Mouse (Mus musculus): ENCODE data around the gene Pabpc6.

Pabpc6 gene

DNA sequence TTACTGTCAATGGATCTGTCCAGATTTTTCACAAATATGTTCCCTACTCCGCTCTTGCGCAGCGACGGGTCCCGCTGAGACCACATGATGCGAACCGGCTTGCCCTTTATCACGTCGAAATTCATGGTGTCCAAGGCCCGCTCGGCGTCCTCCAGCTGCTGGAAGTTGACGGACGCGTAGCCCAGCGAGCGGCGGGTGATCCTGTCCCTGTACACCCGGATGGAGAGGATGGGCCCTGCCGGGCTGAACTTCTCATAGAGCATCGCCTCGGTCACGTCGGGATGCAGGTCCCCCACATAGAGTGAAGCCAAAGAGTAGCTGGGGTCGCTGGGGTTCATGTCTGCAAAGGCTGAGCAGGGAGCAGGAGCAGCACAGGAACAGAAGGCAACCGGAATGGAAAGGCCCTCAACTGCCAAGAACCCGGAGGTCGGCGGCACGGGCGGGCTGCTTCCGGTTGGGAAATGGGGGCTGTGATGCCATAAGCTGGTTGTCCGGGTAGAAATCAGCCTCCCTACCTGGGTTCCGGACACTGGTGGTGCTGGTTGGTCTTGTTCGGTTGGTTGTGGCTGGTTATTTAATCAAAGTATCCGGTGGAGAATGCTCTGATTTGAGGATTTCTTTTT lies at the start of gene Pabpc6:
TSS of gene Pabpc6 (minus strand) at position 435 of the 623 bp plus-strand sequence.
- DNase-seq (ENCODE audit: low spot score), result peak; percentile 84

DNA sequence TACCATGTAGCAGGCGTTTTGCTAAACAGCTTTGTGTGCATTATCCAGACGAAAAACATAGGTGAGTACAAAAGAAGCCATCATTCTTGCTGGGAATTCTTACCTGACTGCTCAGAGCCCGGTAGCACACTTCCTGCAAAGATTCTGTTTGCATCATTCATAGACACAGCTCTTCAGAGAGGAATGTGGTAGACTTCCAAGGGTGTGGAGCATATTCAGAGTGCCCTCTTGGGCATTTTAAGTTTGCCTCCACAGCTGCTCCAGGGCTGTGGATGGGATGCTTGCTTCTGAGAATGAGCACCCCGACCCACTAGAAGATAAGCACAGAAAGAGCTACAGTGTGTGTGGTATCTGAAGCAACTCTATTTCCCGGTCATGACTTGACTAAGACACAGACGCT lies 41.4 kb upstream of the Pabpc6 start:
- no peak for DNase-seq (ENCODE audit: low spot score)

DNA sequence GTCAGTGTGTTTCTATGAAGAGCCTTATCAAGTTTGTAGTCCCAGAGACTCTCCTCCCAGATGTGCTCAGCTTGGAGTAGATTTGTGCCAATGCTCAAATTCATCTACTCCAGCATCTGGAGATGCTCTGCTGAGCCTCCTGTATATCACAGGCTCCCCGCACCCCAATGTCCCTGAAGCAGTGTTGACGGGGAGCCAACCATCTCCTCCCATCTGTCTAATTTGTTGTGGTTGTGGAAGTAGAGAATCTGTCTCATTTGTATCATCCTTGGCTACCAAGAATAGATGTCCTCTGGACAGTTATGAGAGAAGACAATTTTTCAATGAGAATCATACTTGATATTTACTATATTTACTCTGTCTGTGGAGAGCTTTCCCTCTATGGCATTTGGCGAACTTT lies 39.4 kb upstream of the Pabpc6 start:
- no peak for DNase-seq (ENCODE audit: low spot score)

DNA sequence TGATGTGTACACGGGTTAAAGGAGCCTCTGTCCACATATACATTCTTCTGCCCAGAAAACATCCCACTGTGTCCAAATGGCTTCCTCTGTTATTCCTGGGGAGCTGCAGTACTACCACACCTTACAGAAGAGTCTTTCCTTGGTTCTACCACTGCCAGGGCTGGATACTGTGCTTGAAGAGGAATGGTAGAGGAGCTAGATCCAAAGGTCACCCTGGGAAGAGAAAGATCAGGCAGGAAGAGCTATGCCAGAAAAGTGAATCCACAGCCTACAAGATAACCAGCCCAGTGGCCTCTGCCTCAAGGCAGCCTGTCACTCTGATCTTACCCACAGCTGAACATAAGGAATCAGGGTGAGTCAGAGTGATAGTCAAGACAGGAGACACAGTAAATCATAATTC lies 37.8 kb upstream of the Pabpc6 start:
- no peak for DNase-seq (ENCODE audit: low spot score)

DNA sequence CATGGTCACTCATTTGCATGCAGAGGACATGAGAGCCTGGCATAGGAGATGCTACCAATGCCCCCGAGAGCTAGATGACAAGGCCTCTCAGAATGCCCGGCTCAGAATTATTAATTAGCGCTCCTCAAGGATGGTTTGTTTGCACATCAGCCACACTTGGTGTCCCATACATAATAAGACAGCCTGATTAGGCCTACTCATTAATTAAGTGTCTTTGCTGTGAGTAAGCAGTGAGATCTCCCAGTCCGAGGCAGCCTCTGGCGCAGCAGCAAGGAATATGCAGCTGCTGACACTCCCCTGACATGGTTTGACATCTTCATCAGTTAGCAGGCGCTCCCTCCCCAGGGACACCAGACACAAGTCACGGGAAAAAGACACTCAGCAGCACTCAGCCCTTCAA lies 28.2 kb upstream of the Pabpc6 start:
- DNase-seq (ENCODE audit: low spot score), result no peak

DNA sequence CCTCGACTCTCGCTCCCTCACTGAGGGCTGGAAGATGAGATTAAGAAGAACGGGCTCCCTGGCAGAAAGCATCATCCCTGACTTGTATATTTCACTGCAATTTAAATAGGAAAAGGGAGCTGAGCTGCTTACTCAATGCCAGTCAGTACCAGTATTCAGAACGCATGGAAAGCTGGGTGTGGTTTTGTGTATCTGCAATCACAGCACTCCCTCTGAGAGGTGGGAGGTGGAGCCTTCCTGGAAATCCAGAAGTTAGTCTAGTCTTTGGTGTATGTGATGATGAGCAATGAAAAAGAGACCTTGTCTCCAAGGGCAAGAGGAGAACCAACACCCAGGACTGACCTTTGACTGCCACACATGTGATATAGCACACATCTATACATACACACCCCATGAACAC lies 21.7 kb upstream of the Pabpc6 start:
- DNase-seq (ENCODE audit: low spot score), result no peak

DNA sequence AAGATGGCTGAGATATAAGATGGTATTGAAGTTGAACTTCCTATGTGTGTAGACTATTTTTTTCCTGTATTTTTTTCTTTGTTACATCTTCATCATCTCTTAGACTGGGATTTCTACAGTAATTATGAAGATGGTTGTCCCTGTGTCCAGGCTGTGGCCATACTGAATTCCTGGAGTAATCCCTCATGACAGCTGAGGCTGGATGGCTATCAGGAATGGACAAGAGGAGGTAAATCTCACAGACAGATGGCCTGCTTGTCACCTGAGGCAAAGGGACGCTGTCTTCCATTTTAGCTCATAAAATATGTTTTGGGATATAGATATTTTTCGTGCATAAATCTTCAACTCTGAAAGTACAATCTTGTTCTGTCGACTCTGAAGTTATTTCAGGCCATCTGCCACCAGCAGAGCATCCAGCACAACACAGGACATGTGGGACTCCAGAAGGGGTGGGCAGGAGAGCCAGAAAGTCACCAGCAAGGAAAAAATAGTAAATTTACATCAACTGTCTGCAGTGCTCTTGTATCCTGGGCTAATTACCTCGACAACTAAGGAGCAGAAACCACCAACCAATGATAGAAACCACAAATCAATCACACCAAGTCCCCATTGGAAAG lies 14.1 kb upstream of the Pabpc6 start:
- DNase-seq (ENCODE audit: low spot score), result no peak

DNA sequence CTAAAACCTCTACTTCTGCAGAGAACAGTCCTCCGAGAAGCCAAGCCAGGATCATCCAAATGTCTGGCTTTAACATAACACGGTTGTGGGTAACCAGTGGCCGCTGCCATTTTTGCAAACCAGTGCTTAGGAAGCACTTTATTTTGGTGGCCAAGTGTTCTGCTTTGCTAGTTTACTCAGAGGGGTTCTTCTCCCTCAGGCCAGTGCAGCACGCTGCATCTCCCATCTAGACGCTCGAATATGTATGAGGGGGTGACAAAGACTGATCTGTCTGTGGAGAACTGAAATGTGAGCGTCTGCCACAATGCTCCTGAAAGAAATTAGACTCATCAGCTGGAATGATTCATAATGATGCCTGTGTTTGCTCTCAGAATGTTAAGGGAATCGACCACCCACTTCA lies 11.2 kb upstream of the Pabpc6 start:
- no peak for DNase-seq (ENCODE audit: low spot score)

DNA sequence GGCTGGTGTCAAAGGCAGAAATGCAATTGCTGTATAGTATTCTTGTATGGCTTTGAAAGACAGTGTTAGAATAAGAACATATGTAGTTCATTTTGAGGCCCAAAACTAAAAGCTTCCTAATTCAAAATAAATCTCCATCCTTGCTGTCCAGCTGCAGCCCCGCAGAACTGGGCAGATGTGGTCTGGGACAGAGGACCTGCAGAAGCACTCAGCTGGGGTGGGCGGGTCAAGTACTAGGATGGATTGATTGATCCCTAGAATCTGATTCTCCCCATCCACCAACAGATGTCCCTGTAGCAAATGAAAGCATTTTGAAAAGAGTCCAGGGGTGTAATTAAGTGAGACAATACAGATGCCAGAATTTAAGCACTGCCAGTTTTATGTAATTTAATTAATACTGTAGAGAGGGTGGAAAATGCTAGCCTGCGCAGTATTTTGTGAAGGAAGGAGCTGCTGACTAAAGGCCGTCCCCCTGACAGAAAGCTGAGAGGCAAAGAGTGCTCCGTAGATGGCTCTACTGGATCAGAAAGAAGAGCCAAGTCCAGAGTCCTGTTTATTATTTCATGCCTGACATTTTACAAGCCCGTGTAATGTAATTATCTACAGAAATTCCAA lies 5.8 kb upstream of the Pabpc6 start:
- no peak for DNase-seq (ENCODE audit: low spot score)

DNA sequence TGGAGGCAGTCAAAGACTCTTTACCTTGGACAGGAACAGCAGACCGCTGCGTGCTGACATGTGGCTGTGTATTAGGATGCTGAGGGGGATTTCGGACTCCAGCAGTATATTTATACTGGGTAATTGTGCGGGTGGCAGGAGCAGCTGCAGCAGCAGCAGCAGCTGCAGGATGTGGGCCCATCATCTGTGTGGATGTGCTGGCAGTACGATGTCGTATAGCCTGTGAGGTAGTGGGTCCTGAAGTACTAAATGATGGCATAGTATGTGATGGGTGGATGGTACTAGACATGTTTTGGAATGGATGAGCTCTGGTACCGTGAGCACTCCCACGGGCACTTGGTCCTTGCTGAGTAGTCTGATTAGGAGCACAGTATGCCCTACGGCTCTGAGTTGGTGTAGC lies 1.6 kb downstream of the Pabpc6 start:
- DNase-seq (ENCODE audit: low spot score), result no peak

DNA sequence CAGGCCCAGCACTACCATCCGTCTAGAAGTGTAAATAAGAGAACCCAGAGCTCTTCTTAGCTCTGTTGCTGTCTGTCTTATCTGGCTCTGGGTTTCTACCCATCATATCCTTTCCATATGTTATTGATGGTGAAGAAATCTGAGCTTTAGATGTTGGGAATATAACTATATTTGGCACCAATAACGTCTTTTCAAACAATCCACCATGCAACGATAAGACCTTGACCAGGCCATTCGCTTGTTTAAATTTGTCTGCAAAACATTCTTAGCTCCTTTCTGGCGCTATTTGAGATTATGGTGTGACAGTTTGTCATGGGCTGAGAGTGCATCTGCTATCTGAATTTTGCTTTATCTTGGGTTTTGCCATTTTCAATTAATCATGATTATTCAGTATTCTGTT lies 10.9 kb downstream of the Pabpc6 start:
- no peak for DNase-seq (ENCODE audit: low spot score)

DNA sequence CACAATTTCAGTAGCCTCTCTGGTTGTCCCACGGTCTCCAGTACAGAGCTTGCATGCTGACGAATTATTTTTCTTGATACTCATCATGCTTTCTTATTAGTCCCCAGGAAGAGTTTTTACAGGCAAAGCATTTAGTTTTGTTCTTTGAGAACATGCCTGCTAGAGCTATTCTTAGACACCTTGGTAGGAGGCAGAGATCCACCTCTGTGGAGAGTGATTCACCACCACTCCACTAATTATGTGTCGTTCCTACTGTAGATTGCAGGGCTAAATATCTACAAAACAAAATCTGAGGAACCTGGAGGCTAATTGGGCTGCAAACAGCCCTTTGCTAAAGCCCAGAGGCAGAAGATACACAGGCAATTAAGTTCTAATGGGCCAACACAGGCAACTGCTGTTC lies 15.4 kb downstream of the Pabpc6 start:
- DNase-seq (ENCODE audit: low spot score), result no peak

DNA sequence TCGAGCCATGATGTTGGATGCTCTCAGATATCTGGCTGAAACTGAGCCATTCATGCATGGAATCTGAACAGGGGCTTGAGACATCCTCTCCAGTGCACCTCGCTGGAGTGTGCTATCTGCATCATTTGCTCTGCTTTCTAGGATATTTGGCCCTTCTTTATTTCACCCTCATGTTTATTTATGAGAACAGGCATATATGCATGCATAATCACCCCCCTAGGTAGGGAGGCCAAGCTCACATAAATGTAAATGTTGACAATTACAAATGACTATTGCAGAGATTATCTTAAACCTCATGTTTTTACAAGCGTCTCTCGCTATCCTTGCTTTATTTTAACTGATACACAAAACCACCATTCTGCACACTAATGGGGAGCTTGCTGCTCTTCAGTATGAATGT lies 21.9 kb downstream of the Pabpc6 start:
- DNase-seq (ENCODE audit: low spot score), result no peak

DNA sequence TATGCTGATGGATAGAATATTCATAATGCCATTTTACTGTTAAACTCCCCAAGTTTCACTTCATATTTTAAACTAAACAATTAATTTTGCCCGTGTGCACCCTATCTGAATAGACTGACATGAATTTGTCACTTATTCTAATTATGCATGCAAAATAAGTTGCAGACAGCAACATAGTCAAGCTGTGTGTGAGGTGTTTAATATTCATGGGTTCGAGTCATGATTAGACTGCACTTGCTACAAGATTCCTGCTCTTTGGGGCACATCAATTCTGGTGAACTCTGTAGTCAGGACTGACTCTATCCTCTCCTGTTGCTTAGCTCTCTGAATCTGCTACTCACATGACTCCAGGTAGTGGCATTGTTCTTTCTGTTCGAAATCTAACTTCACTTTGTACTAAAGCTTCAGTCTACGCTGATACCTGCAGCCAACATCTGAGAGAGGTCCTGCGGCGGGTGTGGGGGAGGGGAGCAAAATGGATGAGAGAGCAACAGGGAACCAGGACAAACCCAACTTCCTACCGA lies 25.8 kb downstream of the Pabpc6 start:
- no peak for DNase-seq (ENCODE audit: low spot score)

DNA sequence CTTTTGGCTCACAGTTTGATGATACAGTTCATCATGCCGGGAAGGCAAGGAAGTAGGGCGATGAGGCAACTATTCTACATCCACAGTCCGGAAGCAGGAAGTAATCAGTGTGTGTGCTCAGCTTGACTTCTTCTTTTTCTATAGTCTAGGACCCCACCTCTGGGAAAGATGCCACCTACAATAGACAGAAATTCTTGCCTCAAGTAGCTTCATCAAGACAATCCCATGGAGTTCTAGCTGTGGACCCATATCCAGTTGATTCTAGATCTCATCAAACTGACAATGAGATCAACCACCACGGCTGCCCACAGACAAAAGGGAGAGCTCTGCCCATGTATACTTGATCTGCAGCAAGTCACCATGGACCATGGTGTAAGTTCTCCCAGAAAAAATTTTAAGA lies 32.5 kb downstream of the Pabpc6 start:
- DNase-seq (ENCODE audit: low spot score), result no peak

DNA sequence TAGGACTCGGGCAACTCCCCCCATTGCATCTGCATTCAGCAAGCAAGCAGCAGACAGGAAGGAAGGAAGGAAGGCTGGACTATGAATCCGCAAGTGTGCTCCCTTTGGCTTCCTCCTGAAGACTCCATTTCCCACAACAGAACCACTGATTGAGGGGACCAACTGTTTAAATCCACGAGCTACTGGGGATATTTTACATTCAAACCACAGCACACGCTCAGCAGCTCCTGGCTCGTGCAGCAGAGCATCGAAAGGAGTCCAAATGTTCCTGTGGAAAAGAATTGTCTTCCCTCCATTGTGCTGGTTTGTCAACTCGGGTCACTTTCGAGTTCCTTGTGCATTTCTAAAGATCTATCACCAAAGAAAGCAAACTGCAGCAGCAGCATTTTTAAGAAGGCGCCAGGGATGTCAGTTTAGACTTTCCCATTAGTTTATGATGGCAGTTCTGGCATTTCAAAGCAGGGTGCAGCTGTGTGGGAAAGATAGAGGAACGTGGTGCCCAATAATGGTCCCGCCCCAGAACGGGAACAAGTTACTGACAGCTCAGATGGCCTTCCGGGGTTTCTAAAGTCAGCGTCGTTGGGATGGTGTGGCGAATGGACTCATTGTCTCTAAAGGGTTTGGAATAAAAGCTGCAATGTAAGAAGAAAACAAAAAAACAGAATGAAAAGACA lies 36.8 kb downstream of the Pabpc6 start:
- DNase-seq (ENCODE audit: low spot score), result no peak

DNA sequence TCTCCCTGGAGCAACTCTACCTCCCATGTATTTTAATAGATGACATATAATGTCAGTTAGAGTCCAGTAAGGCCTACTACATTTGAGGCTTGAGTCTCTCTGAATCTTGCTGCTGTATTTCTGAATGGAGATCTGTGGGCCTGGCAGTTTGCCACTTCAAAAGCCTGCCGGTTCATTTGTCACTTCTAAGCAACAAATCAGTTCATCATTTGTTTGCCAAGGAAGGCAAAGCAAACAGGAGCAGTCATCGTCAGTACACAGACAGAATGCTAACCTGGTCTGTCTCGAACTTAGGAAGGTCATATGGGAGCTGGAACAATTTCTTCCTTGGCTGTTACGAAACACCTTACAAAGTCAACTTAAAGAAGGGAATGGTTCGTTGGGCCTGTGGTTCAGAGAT lies 37.4 kb downstream of the Pabpc6 start:
- no peak for DNase-seq (ENCODE audit: low spot score)

DNA sequence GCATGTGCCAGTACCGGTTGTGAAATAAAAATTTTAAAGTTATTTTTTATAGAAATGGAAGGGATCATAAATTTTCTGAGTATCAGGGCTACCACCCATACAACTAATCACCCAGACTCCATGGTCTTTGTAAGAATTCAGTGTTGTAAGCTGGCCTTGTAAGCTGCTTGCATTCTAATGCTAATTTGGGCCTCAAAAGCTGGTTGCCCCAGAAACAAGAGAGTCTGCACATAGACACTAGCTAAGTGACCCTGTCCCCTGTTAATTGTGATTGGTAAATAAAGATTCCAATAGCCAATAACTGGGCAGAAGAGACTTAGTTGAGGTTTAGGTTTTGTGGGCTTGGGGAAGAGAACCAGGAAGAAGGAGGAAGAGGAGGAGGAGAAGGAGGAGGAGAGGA lies 38.4 kb downstream of the Pabpc6 start:
- DNase-seq (ENCODE audit: low spot score), result no peak

DNA sequence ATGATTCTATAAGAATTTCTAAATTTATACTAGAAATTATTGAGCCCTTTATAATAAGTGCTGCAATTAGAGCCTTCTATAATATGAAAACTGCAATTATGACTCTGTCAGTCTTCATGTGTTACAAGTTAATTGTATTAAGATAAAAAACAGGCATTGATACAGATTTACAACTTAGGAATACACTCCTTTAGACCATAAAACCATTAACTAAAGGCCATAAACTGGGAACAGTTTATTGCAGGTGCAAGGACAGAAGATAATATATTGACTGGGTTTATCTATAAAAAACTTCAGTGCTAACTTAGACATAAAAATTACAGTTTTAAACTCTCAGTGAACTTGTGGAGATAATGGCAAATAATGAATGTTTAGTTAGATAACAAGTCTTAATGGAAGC lies 42.5 kb downstream of the Pabpc6 start:
- DNase-seq (ENCODE audit: low spot score), result no peak

All from testis, postnatal 14 days (tissue).